Mouse (Mus musculus) myocyte (in vitro differentiated cells): ENCODE measurements around the gene Vdac2.

Experiments used
- CEBPB ChIP-seq: IDR thresholded peaks from 2 replicates; pipeline ENCODE4 v1.6.1; 2011; ENCODE audit warnings: mild to moderate bottlenecking, moderate library complexity; ENCODE audit not compliant: poor library complexity, insufficient read depth, severe bottlenecking
- E2F4 ChIP-seq: IDR thresholded peaks from one replicate; pipeline ENCODE4 v1.6.1; 2011; ENCODE audit warnings: mild to moderate bottlenecking, control low read depth, moderate library complexity; ENCODE audit not compliant: insufficient read depth
- MAX ChIP-seq: IDR thresholded peaks from one replicate; pipeline ENCODE4 v1.6.1; 2011; ENCODE audit warnings: low read depth, mild to moderate bottlenecking, control low read depth
- MYOD1 ChIP-seq, 3 experiments: IDR thresholded peaks; one replicate each; pipeline ENCODE4 v1.6.1; 2011; ENCODE audit warnings: control low read depth in 2 of 3, low read depth in 2 of 3, mild to moderate bottlenecking in 2 of 3, moderate library complexity in 1 of 3; ENCODE audit not compliant: insufficient read length in 2 of 3, control insufficient read depth in 1 of 3
- MYOG ChIP-seq, 3 experiments: IDR thresholded peaks; one replicate each; pipeline ENCODE4 v1.6.1; 2011; ENCODE audit warnings: control low read depth in 2 of 3, low read depth in 2 of 3, mild to moderate bottlenecking in 2 of 3; ENCODE audit not compliant: insufficient read length in 2 of 3, control insufficient read depth in 1 of 3, insufficient read depth in 1 of 3
- POLR2A ChIP-seq: IDR thresholded peaks from one replicate; pipeline ENCODE4 v1.6.1; 2011; ENCODE audit warnings: low read depth, mild to moderate bottlenecking, control low read depth, moderate library complexity; ENCODE audit not compliant: insufficient read length
- POLR2AphosphoS2 ChIP-seq: IDR thresholded peaks from one replicate; pipeline ENCODE4 v1.6.1; 2011; ENCODE audit warnings: low read depth, control low read depth; ENCODE audit not compliant: insufficient read length
- REST ChIP-seq: IDR thresholded peaks from one replicate; pipeline ENCODE4 v1.6.1; 2011; ENCODE audit warnings: mild to moderate bottlenecking, control low read depth, moderate library complexity; ENCODE audit not compliant: insufficient read depth, insufficient read length
- SRF ChIP-seq: IDR thresholded peaks from one replicate; pipeline ENCODE4 v1.6.1; 2011; ENCODE audit warnings: low read depth; ENCODE audit not compliant: control insufficient read depth, insufficient read length
- TCF12 ChIP-seq: IDR thresholded peaks from one replicate; pipeline ENCODE4 v1.6.1; 2011; ENCODE audit warnings: mild to moderate bottlenecking, control low read depth; ENCODE audit not compliant: poor library complexity, insufficient read depth, severe bottlenecking
- TCF3 ChIP-seq: IDR thresholded peaks from one replicate; pipeline ENCODE4 v1.6.1; 2011; ENCODE audit warnings: low read depth, control low read depth; ENCODE audit not compliant: insufficient read length
- USF1 ChIP-seq: IDR thresholded peaks from one replicate; pipeline ENCODE4 v1.6.1; 2011; ENCODE audit warnings: low read depth, mild to moderate bottlenecking, control low read depth, moderate library complexity

DNA sequence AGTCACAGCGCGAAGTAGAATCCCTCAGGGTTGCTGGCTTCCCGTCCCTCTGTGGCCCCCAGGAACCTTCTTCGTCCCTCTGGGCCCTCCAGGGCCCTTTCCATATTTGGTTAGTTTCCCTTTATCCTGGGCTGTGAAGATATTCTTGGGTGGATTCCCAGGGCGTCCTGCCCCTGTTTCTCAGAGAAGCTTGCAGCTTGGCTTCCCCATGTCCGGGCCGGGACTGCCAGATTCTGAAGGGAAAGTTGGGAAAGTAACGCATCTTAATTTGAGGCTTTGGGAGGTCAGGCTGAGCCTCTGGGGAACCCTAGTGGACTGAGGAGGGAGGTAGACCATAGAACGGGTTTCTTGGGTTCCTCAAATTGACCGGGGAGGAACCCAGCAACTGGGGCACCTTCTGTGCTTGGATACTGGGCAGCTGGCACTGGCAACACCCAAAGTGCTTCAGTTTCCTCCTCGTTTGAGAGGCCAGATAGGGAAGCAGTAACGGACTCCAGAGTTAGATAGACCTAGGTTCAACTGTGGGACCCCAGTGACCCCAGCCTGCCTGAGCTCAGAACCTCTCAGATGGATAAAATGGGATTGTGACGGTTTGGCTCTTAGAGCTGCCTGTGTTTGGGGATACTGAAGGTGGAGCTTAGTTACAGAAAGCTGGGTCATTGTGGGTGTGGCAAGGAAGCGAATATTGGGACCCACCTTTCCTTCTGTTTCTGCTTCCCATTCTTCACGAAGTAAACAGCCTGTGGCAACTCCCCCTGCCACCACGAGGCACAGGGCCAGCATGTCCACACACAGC is 27.2 kb downstream of the Vdac2 start:
- TF ChIP-seq POLR2A (no peak), TCF3 (no peak), E2F4 (no peak), MYOG (IDR thresholded peaks at IDR 0.05; ENCODE audit: control insufficient read depth in 1 of 3, insufficient read depth in 1 of 3, insufficient read length in 2 of 3, low read depth in 2 of 3) (no peak), USF1 (no peak), MYOD1 (IDR thresholded peaks at IDR 0.05; ENCODE audit: control insufficient read depth in 1 of 3, insufficient read length in 2 of 3, low read depth in 2 of 3) (no peak), POLR2AphosphoS2 (no peak), MAX (no peak), SRF (no peak), TCF12 (no peak), CEBPB (no peak), REST (no peak)
